Mouse (Mus musculus): ENCODE results near the gene Col4a4. TPM values are rescaled to one million over a fixed set of nuclear protein-coding genes. Genes with fewer than 3 reads are reported as not detected.

The Col4a4 gene
- total and polyA plus RNA-seq, 2 experiments from 2014 or later: 0.22 to 0.29 TPM

DNA sequence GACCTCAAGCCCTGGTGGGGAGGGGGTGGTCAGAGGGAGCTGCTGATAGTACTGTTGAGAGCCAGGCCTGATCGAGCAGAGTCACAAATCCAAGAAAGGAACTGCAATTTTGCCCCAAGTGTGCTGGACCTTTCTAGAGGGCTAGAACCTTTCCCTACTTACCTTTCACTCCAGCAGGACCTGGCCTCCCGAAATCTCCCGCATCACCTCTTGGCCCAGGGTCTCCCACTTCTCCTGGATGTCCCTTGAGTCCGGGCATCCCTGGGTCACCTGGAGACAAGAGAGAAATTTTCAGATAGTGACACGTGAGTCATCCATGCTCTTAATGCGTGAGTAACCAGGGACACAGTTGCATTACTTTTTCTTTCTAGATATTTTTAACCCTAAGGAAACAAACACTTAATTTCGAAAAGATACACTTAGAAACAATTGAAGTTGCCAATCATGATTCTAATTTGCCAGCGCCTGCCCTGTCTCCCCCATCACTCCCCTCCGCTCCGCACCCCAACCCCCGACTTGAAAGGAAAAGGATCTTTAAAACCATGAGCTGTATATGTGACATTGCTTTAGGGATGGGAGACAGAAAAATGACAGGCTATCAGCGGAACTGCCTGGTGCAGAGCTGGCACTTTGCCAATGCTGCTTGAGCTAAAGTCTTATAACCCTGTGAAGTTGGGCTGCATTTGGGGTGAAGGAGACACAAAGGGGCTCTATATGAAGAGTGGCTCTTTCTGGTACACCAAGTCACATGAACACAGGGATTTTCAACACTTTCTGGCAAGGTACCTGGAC lies 106.8 kb downstream of the Col4a4 start:
- DNase-seq (peak; percentile 43), ATAC-seq (no peak)
- H3K9me3 ChIP-seq (ENCODE audit: low read length): no peaks in the 10 kb centered on the region
- WGBS: 78% methylated on average over 12 of the region's 12 CpGs
- H3K4me2 ChIP-seq (ENCODE audit: low read depth): no peak overlapping the region
- no peak overlapping the region for H3K27ac ChIP-seq (ENCODE audit: low read depth, low read length)
- TF ChIP-seq CTCF (IDR thresholded peaks at IDR 0.05; ENCODE audit: low read depth): no peak
- no peak overlapping the region for H3K4me3 ChIP-seq (ENCODE audit: low read depth, low read length)
- H3K4me1 ChIP-seq (ENCODE audit: insufficient read depth): no peaks in the 10 kb centered on the region
- no peaks in the 10 kb centered on the region for H3K36me3 ChIP-seq (ENCODE audit: insufficient read depth)
- H3K27me3 ChIP-seq (ENCODE audit: insufficient read depth, low read length): no peaks in the 10 kb centered on the region
- no peak overlapping the region for H3K9ac ChIP-seq

DNA sequence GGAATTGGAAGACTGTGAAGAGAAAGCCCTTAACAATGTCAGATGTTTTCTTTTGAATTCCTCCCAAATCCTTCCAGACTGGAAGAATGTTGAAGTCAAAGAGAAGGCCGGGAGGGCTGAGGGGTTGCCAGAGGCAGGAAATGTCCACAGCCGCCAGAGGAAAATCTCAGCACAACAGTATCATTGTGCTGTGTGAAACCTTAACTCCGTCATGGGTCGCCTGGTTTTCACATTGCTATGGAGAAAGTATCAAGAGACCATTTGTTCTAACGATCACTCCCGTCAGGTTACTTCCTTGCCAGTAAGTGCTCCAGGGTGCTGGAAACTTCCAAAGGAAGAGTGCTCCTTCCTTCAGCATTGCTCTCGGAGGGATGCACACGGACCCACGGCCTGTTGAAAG lies 109.9 kb downstream of the Col4a4 start:
- Histone ChIP-seq H3K36me3 (ENCODE audit: insufficient read depth) (no peaks in the 10 kb centered on the region), H3K4me3 (ENCODE audit: low read depth, low read length) (no peak overlapping the region), H3K4me1 (ENCODE audit: insufficient read depth) (no peaks in the 10 kb centered on the region), H3K27ac (ENCODE audit: low read depth, low read length) (no peak overlapping the region), H3K4me2 (ENCODE audit: low read depth) (peak overlapping the region; percentile 11; the same call in 1 of the 2 replicates), H3K9me3 (ENCODE audit: low read length) (no peaks in the 10 kb centered on the region), H3K9ac (no peak overlapping the region), H3K27me3 (ENCODE audit: insufficient read depth, low read length) (no peaks in the 10 kb centered on the region)
- no peak for TF ChIP-seq CTCF (IDR thresholded peaks at IDR 0.05; ENCODE audit: low read depth)
- 9% methylated on average over 9 of the region's 9 CpGs for whole genome bisulfite sequencing
- ATAC-seq: peak; percentile 77
- DNase-seq: peak; percentile 59

DNA sequence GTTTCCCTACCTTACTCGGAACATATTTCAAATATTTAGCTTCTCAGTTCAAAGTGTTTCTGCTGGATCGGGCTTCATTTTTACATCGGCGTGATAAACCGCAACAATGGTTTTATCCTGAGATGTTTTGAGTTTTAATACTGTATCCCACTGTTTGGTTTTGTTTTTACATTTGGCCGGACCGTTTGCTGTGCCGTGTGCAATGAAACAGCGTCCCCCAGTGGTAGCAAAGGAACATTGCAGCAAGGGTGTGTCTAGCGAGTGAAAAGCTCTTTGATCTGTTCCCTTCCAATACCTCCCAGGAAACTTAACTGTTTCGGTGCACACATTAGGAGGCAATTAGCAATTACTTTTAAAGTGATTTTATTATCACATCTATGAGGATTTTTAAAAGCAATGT lies 110.4 kb downstream of the Col4a4 start:
- no peak overlapping the region for H3K27ac ChIP-seq (ENCODE audit: low read depth, low read length)

GRCm38 (mm10) chr1:82475821-82476220 lies 110.8 kb downstream of the Col4a4 start:
- 69% methylated on average over 4 of the region's 4 CpGs for WGBS
- Histone ChIP-seq H3K9ac (no peak overlapping the region), H3K4me2 (ENCODE audit: low read depth) (0 out of 2 replicates have a peak overlapping the region, but pooled peaks have one; percentile 9)

More for the DNA sequence above, 110.4 kb downstream of the Col4a4 start:
- WGBS: 22% methylated on average over 11 of the region's 11 CpGs
- H3K9me3 ChIP-seq (ENCODE audit: low read length): no peaks in the 10 kb centered on the region
- H3K9ac ChIP-seq: no peak overlapping the region
- H3K27me3 ChIP-seq (ENCODE audit: insufficient read depth, low read length): no peaks in the 10 kb centered on the region
- H3K4me2 ChIP-seq (ENCODE audit: low read depth): peak overlapping the region; percentile 11; the same call in 1 of the 2 replicates
- ATAC-seq (peak; percentile 80), DNase-seq (peak; percentile 84)
- no peaks in the 10 kb centered on the region for H3K4me1 ChIP-seq (ENCODE audit: insufficient read depth)
- peak; percentile 95 for TF ChIP-seq CTCF (IDR thresholded peaks at IDR 0.05; ENCODE audit: low read depth)
- no peaks in the 10 kb centered on the region for H3K36me3 ChIP-seq (ENCODE audit: insufficient read depth)
- H3K4me3 ChIP-seq (ENCODE audit: low read depth, low read length): no peak overlapping the region

DNA sequence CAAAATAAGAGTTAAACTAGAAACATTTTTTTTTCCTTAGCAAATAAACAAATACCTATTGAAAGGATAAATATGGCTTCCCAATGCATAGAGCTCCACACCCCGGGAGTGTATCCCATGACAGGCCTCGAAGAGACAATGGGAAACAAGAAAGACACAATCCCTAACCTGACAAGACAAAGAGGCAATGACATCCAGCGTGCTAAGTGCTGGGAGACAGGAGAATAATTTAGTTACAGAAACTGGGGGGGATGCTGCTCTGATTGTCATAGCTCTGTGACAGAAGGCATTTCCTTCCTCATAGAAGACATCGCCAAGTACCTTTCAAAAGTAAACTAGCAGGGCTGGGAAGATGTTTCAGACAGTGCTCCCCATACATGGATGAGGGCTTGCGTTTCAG lies 111.4 kb downstream of the Col4a4 start:
- H3K4me3 ChIP-seq (ENCODE audit: low read depth, low read length): no peak overlapping the region
- H3K4me1 ChIP-seq (ENCODE audit: insufficient read depth): no peaks in the 10 kb centered on the region
- H3K27ac ChIP-seq (ENCODE audit: low read depth, low read length): 0 out of 2 replicates have a peak overlapping the region, but pooled peaks have one; percentile 5
- no peak overlapping the region for H3K4me2 ChIP-seq (ENCODE audit: low read depth)
- no peak overlapping the region for H3K9ac ChIP-seq
- 58% methylated on average over 5 of the region's 5 CpGs for WGBS
- no peaks in the 10 kb centered on the region for H3K36me3 ChIP-seq (ENCODE audit: insufficient read depth)
- DNase-seq: no peak
- H3K9me3 ChIP-seq (ENCODE audit: low read length): no peaks in the 10 kb centered on the region
- peak; percentile 38; the same call in 1 of the 2 replicates for ATAC-seq
- no peaks in the 10 kb centered on the region for H3K27me3 ChIP-seq (ENCODE audit: insufficient read depth, low read length)
- TF ChIP-seq CTCF (IDR thresholded peaks at IDR 0.05; ENCODE audit: low read depth): no peak

More at GRCm38 (mm10) chr1:82475821-82476220, 110.8 kb downstream of the Col4a4 start:
- TF ChIP-seq CTCF (IDR thresholded peaks at IDR 0.05; ENCODE audit: low read depth): no peak
- H3K36me3 ChIP-seq (ENCODE audit: insufficient read depth): no peaks in the 10 kb centered on the region
- DNase-seq (no peak), ATAC-seq (0 out of 2 replicates have a peak, but pooled peaks have one; percentile 9)
- 0 out of 2 replicates have a peak overlapping the region, but pooled peaks have one; percentile 5 for H3K27ac ChIP-seq (ENCODE audit: low read depth, low read length)
- no peaks in the 10 kb centered on the region for H3K9me3 ChIP-seq (ENCODE audit: low read length)
- H3K4me1 ChIP-seq (ENCODE audit: insufficient read depth): no peaks in the 10 kb centered on the region
- H3K27me3 ChIP-seq (ENCODE audit: insufficient read depth, low read length): no peaks in the 10 kb centered on the region
- no peak overlapping the region for H3K4me3 ChIP-seq (ENCODE audit: low read depth, low read length)

- no peak for ATAC-seq
- H3K9me3 ChIP-seq (ENCODE audit: low read length): no peaks in the 10 kb centered on the region
These were observed 112.1 kb downstream of the Col4a4 start for GRCm38 (mm10) chr1:82474461-82474961.

GRCm38 (mm10) chr1:82473467-82473866 lies 113.2 kb downstream of the Col4a4 start:
- H3K4me1 ChIP-seq (ENCODE audit: insufficient read depth): no peaks in the 10 kb centered on the region
- ATAC-seq (no peak), DNase-seq (no peak)
- H3K27ac ChIP-seq (ENCODE audit: low read depth, low read length): no peak overlapping the region
- H3K9me3 ChIP-seq (ENCODE audit: low read length): no peaks in the 10 kb centered on the region
- TF ChIP-seq CTCF (IDR thresholded peaks at IDR 0.05; ENCODE audit: low read depth): no peak
- no peaks in the 10 kb centered on the region for H3K36me3 ChIP-seq (ENCODE audit: insufficient read depth)
- no peak overlapping the region for H3K4me3 ChIP-seq (ENCODE audit: low read depth, low read length)
- H3K9ac ChIP-seq: no peak overlapping the region
- H3K4me2 ChIP-seq (ENCODE audit: low read depth): no peak overlapping the region
- no peaks in the 10 kb centered on the region for H3K27me3 ChIP-seq (ENCODE audit: insufficient read depth, low read length)

More at GRCm38 (mm10) chr1:82474461-82474961, 112.1 kb downstream of the Col4a4 start:
- H3K4me1 ChIP-seq (ENCODE audit: insufficient read depth): no peaks in the 10 kb centered on the region
- H3K9ac ChIP-seq: no peak overlapping the region
- WGBS: 17% methylated on average over 4 of the region's 4 CpGs
- no peaks in the 10 kb centered on the region for H3K27me3 ChIP-seq (ENCODE audit: insufficient read depth, low read length)
- H3K36me3 ChIP-seq (ENCODE audit: insufficient read depth): no peaks in the 10 kb centered on the region
- no peak overlapping the region for H3K4me3 ChIP-seq (ENCODE audit: low read depth, low read length)
- no peak for DNase-seq
- TF ChIP-seq CTCF (IDR thresholded peaks at IDR 0.05; ENCODE audit: low read depth): no peak
- no peak overlapping the region for H3K27ac ChIP-seq (ENCODE audit: low read depth, low read length)
- no peak overlapping the region for H3K4me2 ChIP-seq (ENCODE audit: low read depth)
